Mouse (Mus musculus) olfactory bulb, adult 2 months (tissue): ENCODE results near the gene Ube2h. TPM values are rescaled to one million over a fixed set of nuclear protein-coding genes. Genes with fewer than 3 reads are reported as not detected.

Source experiments
- H3K27ac ChIP-seq: fragments of 200-500 bp; 2 replicates; pipeline ENCODE4 v1.5.1; 2012; ENCODE audit warnings: low read depth, low read length; ENCODE audit not compliant: insufficient read depth
- H3K4me1 ChIP-seq: fragments of 200-500 bp; 2 replicates; pipeline ENCODE4 v1.6.1; 2012; ENCODE audit warnings: low read length; ENCODE audit not compliant: control insufficient read depth, insufficient read depth
- H3K4me3 ChIP-seq: fragments of 200-500 bp; 2 replicates; pipeline ENCODE4 v1.5.1; 2012; ENCODE audit warnings: mild to moderate bottlenecking, low read depth, low read length, moderate library complexity; ENCODE audit not compliant: insufficient read depth
- CTCF ChIP-seq: fragments of 200-500 bp; IDR thresholded peaks from 2 replicates; pipeline ENCODE4 v1.5.1; 2012; ENCODE audit warnings: low read depth, mild to moderate bottlenecking, low read length, moderate library complexity; ENCODE audit not compliant: insufficient read depth
- POLR2A ChIP-seq: fragments of 200-500 bp; IDR thresholded peaks from 2 replicates; pipeline ENCODE4 v1.6.1; 2012; ENCODE audit warnings: mild to moderate bottlenecking, low read depth, low read length, moderate library complexity; ENCODE audit not compliant: insufficient read depth
- WGBS: fragments of 180-500 bp; shearing (Covaris S2); methylation state at CpG from one replicate; pipeline ENCODE4 v1.1.7; 2018; 5-methylcytosine and 5-hydroxymethylcytosine counted together
- polyA plus RNA-seq: library from polyadenylated mRNA; stranded (reverse); fragments of >200 nt; gene quantifications from 2 replicates; pipeline ENCODE4 v1.2.4, GENCODE M21; 2012; ENCODE audit warnings: low replicate concordance; ENCODE audit not compliant: missing spikeins, insufficient read depth, insufficient read length

The Ube2h gene
- 98.4 TPM in 1 of 2 replicates, not detected in the other for polyA plus RNA-seq

DNA sequence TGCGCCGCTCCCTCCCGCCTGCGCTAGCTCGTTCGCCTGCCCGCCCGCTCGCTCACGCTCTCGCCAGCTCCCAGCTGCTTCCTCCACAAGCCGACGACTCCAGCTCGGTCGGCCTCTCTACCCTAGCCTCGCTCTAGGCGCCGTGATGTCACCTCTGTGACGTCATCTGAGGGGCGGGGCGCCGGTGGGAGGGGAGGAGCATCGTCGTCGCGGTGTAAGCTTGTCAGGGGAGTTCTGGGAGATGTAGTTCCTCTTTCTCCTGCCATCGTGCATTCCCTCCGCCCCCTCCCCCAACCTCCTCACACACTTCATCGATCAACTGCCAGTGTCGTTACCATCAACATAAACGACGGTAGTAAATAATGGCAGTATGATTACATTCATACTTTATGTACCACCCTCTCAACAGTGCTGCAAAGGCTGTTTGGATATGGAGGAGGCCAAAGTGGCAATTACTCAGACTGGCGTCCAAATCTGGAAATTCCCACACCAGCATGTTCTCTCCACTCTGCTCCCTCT, at the start of gene Ube2h:
Gene Ube2h (minus strand): TSS at position 141 of the 519 bp plus-strand sequence.
- peak within 1 kb of the TSS; percentile 73 for H3K4me3 ChIP-seq
- TF ChIP-seq CTCF (no peak), POLR2A (peak; percentile 94)
- H3K4me1 ChIP-seq: 0 out of 2 replicates have a peak, but pooled peaks cover 2% of the 10 kb centered on the region
- H3K27ac ChIP-seq: peak within 1 kb of the TSS; percentile 94
- WGBS: under 1% methylated on average over 33 of the region's 33 CpGs

DNA sequence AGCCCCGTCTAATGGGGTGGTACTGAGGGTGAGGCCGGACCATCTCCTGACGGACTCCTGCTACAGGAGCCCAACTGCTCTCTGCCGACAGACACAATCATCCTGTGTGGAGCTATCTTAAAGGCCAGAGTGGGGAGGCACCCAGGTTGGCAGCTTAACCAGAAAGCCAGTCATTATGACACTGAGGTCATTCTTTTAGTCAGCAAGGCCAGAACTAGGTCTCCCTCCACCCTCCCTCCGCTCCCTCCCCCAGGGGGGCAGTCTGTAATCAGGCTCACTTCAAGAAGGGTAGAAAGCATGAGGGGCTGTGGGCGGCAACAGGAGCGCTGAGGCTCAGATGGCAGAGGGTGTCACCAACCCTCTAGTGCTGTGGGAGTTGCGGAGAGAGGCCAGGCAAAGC, 49.3 kb upstream of the Ube2h start:
- Histone ChIP-seq H3K4me3 (no peak overlapping the region), H3K27ac (no peak overlapping the region), H3K4me1 (peaks cover 4% of the 10 kb centered on the region)
- WGBS: 77% methylated on average over 8 of the region's 8 CpGs
- no peak for TF ChIP-seq CTCF
- no peak for TF ChIP-seq POLR2A

DNA sequence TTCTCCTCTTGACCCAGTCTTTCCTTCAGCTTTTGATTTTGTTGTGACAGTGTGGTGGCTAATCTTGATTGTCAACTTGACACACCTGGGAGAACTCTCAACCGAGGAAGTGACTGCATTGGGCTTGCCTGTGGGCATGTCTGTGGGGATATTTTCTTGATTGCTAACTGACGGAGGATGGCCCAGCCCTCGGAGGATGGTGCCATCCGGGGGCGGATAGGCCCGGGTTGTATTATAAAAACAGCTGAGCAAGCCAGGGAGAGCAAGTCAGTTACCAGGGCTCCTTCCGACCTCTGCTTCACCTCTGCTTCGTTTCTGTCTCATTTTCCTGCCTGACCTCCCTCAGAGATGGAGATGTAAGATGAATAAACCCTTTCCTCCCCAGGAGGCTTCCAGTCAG, 48.4 kb upstream of the Ube2h start:
- Histone ChIP-seq H3K4me3 (no peak overlapping the region), H3K4me1 (peaks cover 4% of the 10 kb centered on the region), H3K27ac (no peak overlapping the region)
- 51% methylated on average over 8 of the region's 8 CpGs for WGBS
- TF ChIP-seq CTCF: no peak
- TF ChIP-seq POLR2A: no peak

DNA sequence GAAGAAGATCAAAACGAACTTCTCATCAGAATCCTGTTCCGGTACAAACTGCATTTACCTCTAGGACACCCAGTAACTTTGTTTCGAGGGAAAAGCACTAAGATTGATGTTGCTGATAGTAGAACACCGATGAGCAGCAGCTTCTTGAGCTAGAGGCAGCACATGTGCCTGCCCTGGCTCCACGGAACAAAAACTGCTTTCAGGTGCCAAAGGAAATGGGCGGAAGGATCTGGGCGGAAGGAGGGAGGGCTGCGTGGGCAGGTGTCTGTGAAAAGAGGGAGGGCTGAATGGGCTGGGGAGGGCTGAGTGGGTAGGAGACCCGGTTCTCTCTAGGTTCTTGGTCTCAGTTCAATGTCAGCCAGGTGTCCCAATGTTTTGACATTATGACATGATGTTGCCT, 47.0 kb upstream of the Ube2h start:
- WGBS: 67% methylated on average over 9 of the region's 9 CpGs
- Histone ChIP-seq H3K4me3 (no peak overlapping the region), H3K27ac (no peak overlapping the region), H3K4me1 (peaks cover 4% of the 10 kb centered on the region)
- TF ChIP-seq CTCF (no peak), POLR2A (no peak)

DNA sequence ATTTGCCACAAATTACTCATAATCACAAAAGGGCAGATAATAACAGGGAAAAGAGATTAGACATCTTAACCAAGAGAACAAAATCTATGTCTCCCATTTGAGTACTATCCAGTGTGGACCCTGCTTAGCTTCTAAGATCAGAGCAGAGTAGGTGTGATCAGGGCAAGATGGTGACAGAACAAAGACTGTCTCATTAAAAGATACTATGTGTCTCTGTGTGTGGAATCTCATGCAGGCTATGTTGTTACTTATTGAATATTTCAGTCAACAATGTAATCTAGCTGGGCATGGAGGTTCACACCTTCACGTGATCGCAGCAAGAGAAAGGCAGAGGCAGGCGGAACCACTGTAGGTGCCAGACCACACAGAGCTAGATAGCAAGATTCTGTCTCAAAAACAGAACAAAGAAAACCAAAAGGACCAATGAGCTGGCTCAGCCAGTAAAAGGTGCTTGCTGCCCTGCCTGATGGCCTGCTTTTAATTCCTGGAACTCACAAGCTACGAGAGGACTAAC, 43.0 kb upstream of the Ube2h start:
- no peak overlapping the region for H3K27ac ChIP-seq
- no peak overlapping the region for H3K4me3 ChIP-seq
- TF ChIP-seq CTCF: no peak
- TF ChIP-seq POLR2A: no peak
- H3K4me1 ChIP-seq: no peaks in the 10 kb centered on the region
- WGBS: 88% methylated on average over 4 of the region's 4 CpGs

DNA sequence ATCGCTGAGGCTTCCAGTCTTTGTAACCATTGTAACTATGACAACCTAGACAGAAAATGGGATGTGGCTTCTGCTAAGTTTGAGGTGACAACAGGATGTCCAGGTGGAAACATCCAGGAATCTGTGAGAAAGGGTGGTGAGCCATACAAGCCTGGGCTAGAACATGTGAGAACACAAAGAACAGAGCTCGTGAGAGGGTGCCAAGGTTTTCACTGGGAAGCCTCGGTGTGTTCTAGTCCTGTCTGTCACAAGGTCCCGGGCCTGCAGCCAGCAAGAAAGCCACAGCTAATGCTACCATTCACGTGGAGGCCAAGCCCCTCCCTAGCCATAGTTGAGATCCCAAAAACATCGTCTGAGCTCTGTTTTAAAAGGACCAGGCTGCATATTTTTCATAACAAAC, 42.4 kb upstream of the Ube2h start:
- WGBS: 32% methylated on average over 6 of the region's 6 CpGs
- H3K27ac ChIP-seq: no peak overlapping the region
- no peak overlapping the region for H3K4me3 ChIP-seq
- TF ChIP-seq POLR2A: no peak
- TF ChIP-seq CTCF: no peak
- H3K4me1 ChIP-seq: no peaks in the 10 kb centered on the region

DNA sequence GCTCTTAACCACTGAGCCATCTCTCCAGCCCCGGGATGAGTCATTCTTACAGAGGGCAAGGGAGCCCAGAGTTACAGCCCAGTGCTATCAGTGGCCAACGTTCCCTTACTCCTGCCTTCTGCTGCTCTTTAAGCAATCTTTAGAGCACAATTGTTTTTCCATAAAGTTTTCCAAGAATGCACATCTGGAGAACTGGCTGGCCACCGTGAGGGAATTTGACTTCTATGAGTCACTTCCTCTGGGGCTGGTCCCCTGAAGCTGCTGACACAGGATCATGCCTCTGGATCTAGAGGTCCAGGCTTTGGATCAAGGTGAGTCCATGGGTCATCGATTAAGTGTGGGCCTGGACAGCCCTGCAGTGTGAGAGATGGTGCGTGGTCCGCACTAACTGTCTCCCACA, 39.7 kb upstream of the Ube2h start:
- peaks cover 7% of the 10 kb centered on the region for H3K4me1 ChIP-seq
- 80% methylated on average over 6 of the region's 6 CpGs for WGBS
- no peak overlapping the region for H3K4me3 ChIP-seq
- no peak overlapping the region for H3K27ac ChIP-seq
- TF ChIP-seq CTCF (no peak), POLR2A (no peak)

DNA sequence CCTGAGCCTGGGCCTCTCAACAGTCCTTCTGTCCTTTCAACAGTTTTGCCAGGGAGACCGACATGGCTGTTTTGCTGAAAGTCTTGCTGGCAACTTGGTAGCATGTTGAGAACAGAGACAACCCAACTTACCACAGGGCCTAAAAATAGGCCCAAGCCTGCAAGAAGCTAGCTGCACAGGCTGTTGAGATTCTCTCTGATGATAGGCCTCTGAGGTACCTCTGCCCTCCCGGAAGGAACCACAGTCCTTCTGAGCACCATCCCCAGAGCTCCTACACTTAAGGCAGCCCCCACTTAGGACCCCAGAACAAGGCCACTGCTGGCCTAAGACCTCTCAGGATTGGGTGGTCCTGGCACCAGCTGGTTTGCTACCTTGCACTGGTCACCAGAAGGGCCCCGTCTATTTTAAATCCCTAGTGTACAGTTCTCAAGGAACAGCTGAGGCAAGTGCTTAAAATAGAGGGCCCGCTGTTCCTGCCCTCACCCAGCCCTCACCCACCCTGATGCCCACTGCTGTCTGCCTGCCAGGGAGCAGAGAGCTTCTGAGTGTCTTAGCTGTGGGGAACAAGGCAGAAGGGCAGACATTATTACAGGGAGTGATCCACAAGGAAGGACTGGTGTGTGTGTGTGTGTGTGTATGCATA, 36.0 kb upstream of the Ube2h start:
- H3K27ac ChIP-seq: no peak overlapping the region
- no peak overlapping the region for H3K4me3 ChIP-seq
- H3K4me1 ChIP-seq: peaks cover 7% of the 10 kb centered on the region
- WGBS: 81% methylated on average over 4 of the region's 4 CpGs
- TF ChIP-seq POLR2A: no peak
- TF ChIP-seq CTCF: no peak

DNA sequence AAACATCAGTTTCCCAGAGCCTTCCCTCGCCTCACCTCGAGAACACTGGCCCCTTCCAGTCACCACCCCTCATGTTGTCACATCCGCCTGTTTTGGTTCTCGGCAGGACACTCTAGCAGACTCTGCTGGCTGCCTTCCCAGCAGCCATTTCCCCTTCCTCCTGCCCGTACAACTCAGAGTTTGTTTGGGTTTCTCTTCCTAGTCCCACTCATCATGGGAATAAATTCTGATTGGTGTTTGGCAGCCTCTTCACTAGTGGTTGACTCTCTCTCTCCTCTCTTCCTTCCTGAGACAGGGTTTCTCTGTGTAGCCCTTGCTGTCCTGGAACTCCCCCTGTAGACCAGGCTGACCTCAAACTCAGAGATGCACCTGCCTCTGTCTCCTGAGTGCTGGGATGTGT, 32.6 kb upstream of the Ube2h start:
- peaks cover 7% of the 10 kb centered on the region for H3K4me1 ChIP-seq
- 18% methylated on average over 5 of the region's 5 CpGs for WGBS
- H3K27ac ChIP-seq: no peak overlapping the region
- no peak overlapping the region for H3K4me3 ChIP-seq
- TF ChIP-seq POLR2A: no peak
- TF ChIP-seq CTCF: no peak
